Mouse (Mus musculus) heart, adult 2 months (tissue): ENCODE data around the gene Arhgef39. TPM values are rescaled to one million over a fixed set of nuclear protein-coding genes. Genes with fewer than 3 reads are reported as not detected.
A peak's percentile ranks its signal among the peaks of the same experiment; 100 is the strongest.

ENCODE experiments used
- DNase-seq, 2 experiments: peaks; one replicate each; pipeline ENCODE4 v3.0.0; 2021
- H3K27ac ChIP-seq: fragments of 200-600 bp; 2 replicates; pipeline ENCODE4 v1.8.1; 2022
- H3K27me3 ChIP-seq: fragments of 200-500 bp; 2 replicates; pipeline ENCODE4 v1.6.1; 2012; ENCODE audit warnings: mild to moderate bottlenecking, low read length, inconsistent platforms, mixed read lengths; ENCODE audit not compliant: control insufficient read depth, insufficient read depth
- H3K36me3 ChIP-seq: fragments of 200-500 bp; 2 replicates; pipeline ENCODE4 v1.6.1; 2012; ENCODE audit warnings: low read length, inconsistent platforms; ENCODE audit not compliant: control insufficient read depth, insufficient read depth
- H3K4me1 ChIP-seq: fragments of 200-500 bp; 2 replicates; pipeline ENCODE4 v1.6.1; 2011; ENCODE audit warnings: low read length; ENCODE audit not compliant: control insufficient read depth, insufficient read depth
- H3K4me3 ChIP-seq: fragments of 200-600 bp; 2 replicates; pipeline ENCODE4 v1.8.1; 2022
- H3K79me2 ChIP-seq: fragments of 200-500 bp; replicated peaks from 2 replicates; pipeline ENCODE4 v1.6.1; 2012; ENCODE audit warnings: mild to moderate bottlenecking, inconsistent platforms, low read length, moderate library complexity, mixed read lengths; ENCODE audit not compliant: control insufficient read depth, insufficient read depth
- H3K9ac ChIP-seq: fragments of 200-500 bp; 2 replicates; pipeline ENCODE4 v1.6.1; 2012; ENCODE audit warnings: low read depth, mild to moderate bottlenecking, control low read depth, inconsistent platforms, low read length, mixed read lengths
- CTCF ChIP-seq: fragments of 200-600 bp; IDR thresholded peaks from 2 replicates; pipeline ENCODE4 v1.8.1; 2022; ENCODE audit warnings: antibody characterized with exemption, mild to moderate bottlenecking, moderate library complexity
- EP300 ChIP-seq: fragments of 200-500 bp; IDR thresholded peaks from 2 replicates; pipeline ENCODE4 v1.6.1; 2011; ENCODE audit warnings: low read depth, low read length, control low read depth; ENCODE audit not compliant: insufficient read depth
- POLR2A ChIP-seq: fragments of 200-500 bp; IDR thresholded peaks from 2 replicates; pipeline ENCODE4 v1.6.1; 2011; ENCODE audit warnings: mild to moderate bottlenecking, low read depth, low read length, control low read depth; ENCODE audit not compliant: insufficient read depth
- WGBS: fragments of 180-500 bp; shearing (Covaris S2); methylation state at CpG from one replicate; pipeline ENCODE4 v1.1.7; 2018; 5-methylcytosine and 5-hydroxymethylcytosine counted together
- intact Hi-C: fragments of 180-260 bp; cut with DNase I; formaldehyde crosslinking; loops from one replicate; pipeline ENCODE4 v1.15.1; 2025
- polyA plus RNA-seq: library from polyadenylated mRNA; depleted of rRNA; stranded (reverse); fragments of >200 nt; gene quantifications from 2 replicates; pipeline ENCODE4 v1.2.3, GENCODE M21; 2012
- total RNA-seq, 2 experiments: library from RNA; stranded (reverse); gene quantifications; 2 replicates each; pipeline ENCODE4 v1.2.3; 2021

The Arhgef39 gene
- total and polyA plus RNA-seq, 3 experiments: 0.30 to 1.7 (median 0.31) TPM

DNA sequence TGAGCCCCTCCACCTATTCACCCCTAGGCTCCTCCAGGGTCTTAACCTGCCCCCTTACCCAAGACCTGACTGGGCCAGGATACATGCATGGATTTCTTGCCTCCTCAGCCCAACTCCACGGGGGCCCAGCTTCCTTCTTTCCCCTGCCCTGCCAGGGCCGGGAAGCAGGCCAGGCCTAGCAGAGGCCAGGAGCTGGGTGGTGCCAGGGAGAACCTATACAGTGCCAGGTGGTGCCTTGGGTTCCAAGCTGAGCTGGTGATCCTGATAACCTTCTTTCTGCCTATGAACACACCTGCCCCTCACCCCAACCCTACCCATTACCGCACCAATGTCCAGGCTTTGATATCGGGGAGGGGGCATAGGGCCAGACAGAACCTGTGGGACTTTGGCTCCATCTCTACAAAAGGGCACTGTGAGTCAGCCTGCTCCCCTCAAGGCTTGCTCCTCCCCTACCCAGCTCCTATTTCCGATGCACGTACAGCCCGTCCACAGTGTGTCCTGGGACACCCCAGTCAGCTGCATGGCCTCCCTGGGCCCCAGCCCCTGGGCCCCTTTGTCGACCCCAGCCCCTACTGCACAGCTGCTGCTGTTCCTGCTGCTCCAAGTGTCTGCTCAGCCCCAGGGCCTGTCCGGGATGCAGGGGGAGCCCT lies 7.2 kb upstream of the Arhgef39 start, which contains the start of gene Car9:
Gene Car9, plus strand, starts transcription at position 431 of the 650 bp plus-strand sequence.
- H3K27ac ChIP-seq: no peak within 1 kb of the TSS
- H3K79me2 ChIP-seq: no peaks in the 10 kb centered on the region
- intact Hi-C loops: no loop called here
- H3K9ac ChIP-seq: no peak within 1 kb of the TSS
- H3K4me3 ChIP-seq: no peak within 1 kb of the TSS
- DNase-seq: peak; percentile 33 to 40
- H3K36me3 ChIP-seq: no peaks in the 10 kb centered on the region
- no peaks in the 10 kb centered on the region for H3K27me3 ChIP-seq
- WGBS: 58% methylated on average over 9 of the region's 9 CpGs
- H3K4me1 ChIP-seq: peaks cover 4% of the 10 kb centered on the region
- TF ChIP-seq EP300 (no peak), CTCF (no peak), POLR2A (no peak)

DNA sequence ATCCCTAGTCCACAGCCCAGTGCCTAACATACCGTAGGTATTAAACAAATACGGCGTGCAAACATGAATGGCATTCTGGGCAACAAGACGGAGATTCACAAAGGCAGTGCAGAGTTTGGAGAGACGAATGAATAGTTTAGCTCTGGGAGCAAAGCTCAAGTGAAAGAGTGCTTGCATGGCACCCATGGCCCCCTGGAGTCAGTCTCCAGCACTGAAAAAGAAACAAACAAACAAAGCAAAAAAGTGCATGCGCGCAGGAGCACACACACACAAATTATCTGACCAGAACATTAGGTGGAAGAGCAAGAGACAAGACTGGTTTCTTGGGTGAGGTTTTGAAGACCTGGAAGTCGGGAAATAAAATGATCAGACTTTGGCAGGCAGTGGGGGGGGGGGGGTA lies 6.6 kb upstream of the Arhgef39 start:
- 95% methylated on average over 8 of the region's 8 CpGs for WGBS
- no peak for DNase-seq
- Histone ChIP-seq H3K9ac (no peak overlapping the region), H3K4me1 (peaks cover 4% of the 10 kb centered on the region), H3K36me3 (no peaks in the 10 kb centered on the region), H3K27ac (no peak overlapping the region), H3K27me3 (no peaks in the 10 kb centered on the region), H3K79me2 (no peaks in the 10 kb centered on the region), H3K4me3 (no peak overlapping the region)
- intact Hi-C loops: no loop called here
- TF ChIP-seq POLR2A: no peak
- TF ChIP-seq EP300: no peak
- TF ChIP-seq CTCF: no peak

DNA sequence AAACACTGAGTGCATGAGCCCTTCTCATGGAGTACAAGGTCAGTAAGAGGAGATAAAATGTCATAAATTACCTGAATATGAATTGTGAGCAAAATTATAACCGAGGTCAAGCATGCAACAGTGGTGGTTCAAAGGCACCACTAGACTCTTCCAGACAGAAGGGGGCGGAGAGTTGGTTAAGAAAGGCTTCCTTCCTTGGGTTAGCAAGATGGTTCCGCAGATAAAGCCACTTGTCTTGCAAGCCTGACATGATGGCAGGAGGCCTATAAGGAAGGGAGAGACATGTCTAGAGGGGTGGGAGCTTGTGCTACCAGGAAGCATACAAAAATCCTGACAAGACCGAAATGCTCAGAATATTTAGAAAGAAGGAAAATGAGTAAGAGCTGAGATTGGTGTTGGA lies 4.8 kb upstream of the Arhgef39 start:
- no peaks in the 10 kb centered on the region for H3K79me2 ChIP-seq
- intact Hi-C loops: no loop called here
- WGBS: 66% methylated on average over 4 of the region's 4 CpGs
- no peak for TF ChIP-seq EP300
- H3K4me1 ChIP-seq: peaks cover 8% of the 10 kb centered on the region
- no peak overlapping the region for H3K27ac ChIP-seq
- H3K27me3 ChIP-seq: no peaks in the 10 kb centered on the region
- no peak overlapping the region for H3K9ac ChIP-seq
- H3K4me3 ChIP-seq: no peak overlapping the region
- no peak for DNase-seq
- H3K36me3 ChIP-seq: no peaks in the 10 kb centered on the region

DNA sequence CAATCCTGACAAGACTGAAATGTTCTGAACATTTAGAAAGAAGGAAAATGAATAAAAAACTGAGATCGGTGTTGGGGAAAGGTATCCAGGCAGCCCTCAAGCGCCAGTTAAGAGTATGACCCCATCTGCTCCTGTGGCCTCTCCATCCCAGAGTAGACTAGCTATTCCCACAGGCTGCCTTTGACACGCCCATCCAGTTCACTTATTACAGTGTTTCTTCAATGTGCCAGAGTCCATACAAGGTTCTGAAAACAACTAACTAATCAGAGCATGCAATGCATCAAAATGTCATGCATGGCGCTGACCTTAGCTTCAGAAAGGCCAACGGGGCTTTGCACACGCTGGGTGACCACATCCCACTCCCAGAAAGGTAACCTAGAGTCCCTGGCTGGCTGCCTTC lies 4.0 kb upstream of the Arhgef39 start:
- no peak overlapping the region for H3K27ac ChIP-seq
- H3K79me2 ChIP-seq: no peaks in the 10 kb centered on the region
- DNase-seq: no peak
- WGBS: 84% methylated on average over 6 of the region's 6 CpGs
- H3K36me3 ChIP-seq: no peaks in the 10 kb centered on the region
- H3K4me3 ChIP-seq: no peak overlapping the region
- H3K4me1 ChIP-seq: peaks cover 8% of the 10 kb centered on the region
- intact Hi-C loops: no loop called here
- no peaks in the 10 kb centered on the region for H3K27me3 ChIP-seq
- H3K9ac ChIP-seq: no peak overlapping the region
- no peak for TF ChIP-seq CTCF
- TF ChIP-seq EP300: no peak
- TF ChIP-seq POLR2A: no peak

DNA sequence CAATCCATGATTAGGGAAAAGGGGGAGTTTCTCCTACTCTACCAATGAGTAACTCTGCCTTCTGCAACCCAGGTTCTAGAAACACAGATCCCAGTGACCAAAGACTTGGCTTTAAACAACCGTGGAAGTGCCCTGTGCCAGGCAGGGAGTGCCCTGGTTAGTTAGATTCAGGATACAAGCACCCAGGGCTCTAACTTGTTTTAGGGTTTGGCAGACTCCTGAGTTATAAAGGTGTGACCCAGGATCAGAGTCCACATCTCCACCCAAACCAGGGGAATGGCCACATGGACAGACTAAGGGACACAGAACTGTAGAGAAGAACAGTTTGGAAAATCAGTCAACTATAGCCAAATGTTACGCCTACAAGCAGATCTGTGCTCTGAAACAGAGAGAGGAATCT lies 3.5 kb upstream of the Arhgef39 start:
- intact Hi-C loops: no loop called here
- H3K27ac ChIP-seq: no peak overlapping the region
- TF ChIP-seq CTCF (no peak), POLR2A (no peak), EP300 (no peak)
- H3K36me3 ChIP-seq: no peaks in the 10 kb centered on the region
- no peaks in the 10 kb centered on the region for H3K79me2 ChIP-seq
- no peak for DNase-seq
- H3K4me3 ChIP-seq: no peak overlapping the region
- no peaks in the 10 kb centered on the region for H3K27me3 ChIP-seq
- H3K9ac ChIP-seq: no peak overlapping the region
- 78% methylated on average over 2 of the region's 2 CpGs for WGBS
- peaks cover 8% of the 10 kb centered on the region for H3K4me1 ChIP-seq

DNA sequence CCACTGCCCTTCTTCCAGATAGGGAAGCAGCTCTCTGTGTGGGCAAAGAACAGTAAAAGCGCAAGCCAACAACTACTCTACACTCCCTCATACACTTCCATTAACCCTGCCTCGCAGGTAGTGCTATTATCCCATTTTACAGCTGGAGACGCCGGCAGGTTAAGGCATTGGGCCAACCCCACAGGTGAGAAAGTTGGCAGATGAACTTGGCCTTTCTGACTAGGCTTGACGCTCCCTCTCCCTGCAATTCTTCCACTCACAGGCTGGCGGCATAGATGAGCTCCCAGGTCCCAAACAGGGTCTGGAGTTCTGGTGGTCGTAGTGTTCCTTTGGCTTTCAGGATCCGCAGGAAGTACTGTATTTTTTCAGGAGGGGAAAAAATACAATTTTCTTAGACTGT lies 512 bp downstream of the Arhgef39 start:
- no peaks in the 10 kb centered on the region for H3K27me3 ChIP-seq
- no peaks in the 10 kb centered on the region for H3K36me3 ChIP-seq
- H3K4me1 ChIP-seq: peaks cover 6% of the 10 kb centered on the region
- 12% methylated on average over 8 of the region's 8 CpGs for WGBS
- no peaks in the 10 kb centered on the region for H3K79me2 ChIP-seq
- TF ChIP-seq POLR2A (no peak), CTCF (peak; percentile 50)
- H3K4me3 ChIP-seq: peak overlapping the region; percentile 52
- intact Hi-C loops: loop anchor here (2.0 kb wide), 1 partner anchor 26 kb away; no protein-coding TSS in a partner anchor
- H3K27ac ChIP-seq: no peak overlapping the region
- DNase-seq: no peak
- no peak overlapping the region for H3K9ac ChIP-seq
